Mouse (Mus musculus) stomach, embryonic 15.5 days (tissue): Measurements from ENCODE around the gene Nt5m. TPM values are rescaled to one million over a fixed set of nuclear protein-coding genes. Genes with fewer than 3 reads are reported as not detected.

ENCODE experiments used
- ATAC-seq: fragments of 200-750 bp; cut with Nextera tagmentation; 2 replicates; pipeline ENCODE4 v1.8.0; 2017; ENCODE audit warnings: low read depth, moderate number of reproducible peaks, moderate TSS enrichment; ENCODE audit not compliant: insufficient read depth, low FRiP score
- H3K27ac ChIP-seq: fragments of 300-500 bp; sonication (generic); 2 replicates; pipeline ENCODE4 v1.5.1; 2015; ENCODE audit warnings: mild to moderate bottlenecking, inconsistent platforms
- H3K27me3 ChIP-seq: fragments of 300-500 bp; sonication (generic); replicated peaks from 2 replicates; pipeline ENCODE4 v1.6.1; 2015; ENCODE audit warnings: inconsistent platforms
- H3K36me3 ChIP-seq: fragments of 300-500 bp; sonication (generic); 2 replicates; pipeline ENCODE4 v1.6.1; 2015; ENCODE audit warnings: inconsistent platforms
- H3K4me1 ChIP-seq: fragments of 300-500 bp; sonication (generic); 2 replicates; pipeline ENCODE4 v1.6.1; 2015; ENCODE audit warnings: inconsistent platforms
- H3K4me2 ChIP-seq: fragments of 300-500 bp; sonication (generic); 2 replicates; pipeline ENCODE4 v1.6.1; 2015; ENCODE audit warnings: mild to moderate bottlenecking, inconsistent platforms
- H3K4me3 ChIP-seq: fragments of 300-500 bp; sonication (generic); replicated peaks from 2 replicates; pipeline ENCODE4 v1.5.1; 2015; ENCODE audit warnings: inconsistent platforms
- H3K9ac ChIP-seq: fragments of 300-500 bp; sonication (generic); 2 replicates; pipeline ENCODE4 v1.6.1; 2015; ENCODE audit warnings: inconsistent platforms
- H3K9me3 ChIP-seq: fragments of 300-500 bp; sonication (generic); 2 replicates; pipeline ENCODE4 v1.6.1; 2016; ENCODE audit warnings: inconsistent platforms
- WGBS: fragments of 180-500 bp; shearing (Covaris S2); methylation state at CpG from one replicate; pipeline ENCODE4 v1.1.7; 2015; 5-methylcytosine and 5-hydroxymethylcytosine counted together
- polyA plus RNA-seq: library from polyadenylated mRNA; unstranded; fragments of >200 nt; fragmentation: Nextera tagmentation; extraction: Ambion mirVana; gene quantifications from 2 replicates; pipeline ENCODE4 v1.2.1, GENCODE M21; 2015

The Nt5m gene
- 31.7 and 35.1 TPM in 2 replicates for polyA plus RNA-seq

- peak; percentile 97 for ATAC-seq
- under 1% methylated on average over 24 of the region's 24 CpGs for WGBS
- H3K4me1 ChIP-seq: peaks cover 11% of the 10 kb centered on the region
These were observed at the start of gene Nt5m for GRCm38 (mm10) chr11:59839008-59839458. Gene Nt5m, plus strand, starts transcription at chr11:59839447.

GRCm38 (mm10) chr11:59793390-59793789, 45.9 kb upstream of the Nt5m start:
- Histone ChIP-seq H3K4me3 (no peak overlapping the region), H3K36me3 (peaks cover 42% of the 10 kb centered on the region), H3K4me1 (no peaks in the 10 kb centered on the region), H3K27me3 (no peaks in the 10 kb centered on the region), H3K9me3 (no peaks in the 10 kb centered on the region), H3K9ac (no peak overlapping the region), H3K4me2 (no peak overlapping the region), H3K27ac (no peak overlapping the region)
- ATAC-seq: no peak
- 86% methylated on average over 6 of the region's 6 CpGs for WGBS

More at GRCm38 (mm10) chr11:59839008-59839458, at the start of gene Nt5m:
- Histone ChIP-seq H3K27ac (peak within 1 kb of the TSS; percentile 98), H3K4me3 (peak within 1 kb of the TSS; percentile 97), H3K4me2 (peak within 1 kb of the TSS; percentile 56), H3K9me3 (no peaks in the 10 kb centered on the region), H3K27me3 (no peaks in the 10 kb centered on the region), H3K36me3 (peaks cover 7% of the 10 kb centered on the region; the same call in 1 of the 2 replicates), H3K9ac (peak within 1 kb of the TSS; percentile 89)

- H3K27me3 ChIP-seq: no peaks in the 10 kb centered on the region
- H3K27ac ChIP-seq: no peak overlapping the region
- no peaks in the 10 kb centered on the region for H3K9me3 ChIP-seq
- peaks cover 74% of the 10 kb centered on the region for H3K36me3 ChIP-seq
- 91% methylated on average over 10 of the region's 10 CpGs for WGBS
- H3K4me2 ChIP-seq: no peak overlapping the region
- H3K4me3 ChIP-seq: no peak overlapping the region
- H3K4me1 ChIP-seq: no peaks in the 10 kb centered on the region
- H3K9ac ChIP-seq: no peak overlapping the region
- ATAC-seq: no peak
These were observed 38.8 kb upstream of the Nt5m start for GRCm38 (mm10) chr11:59800412-59800811.

- ATAC-seq: no peak
- no peaks in the 10 kb centered on the region for H3K9me3 ChIP-seq
- H3K27me3 ChIP-seq: no peaks in the 10 kb centered on the region
- no peak overlapping the region for H3K4me3 ChIP-seq
- H3K9ac ChIP-seq: no peak overlapping the region
- H3K4me1 ChIP-seq: no peaks in the 10 kb centered on the region
- WGBS: 96% methylated on average over 8 of the region's 8 CpGs
- H3K4me2 ChIP-seq: no peak overlapping the region
- H3K27ac ChIP-seq: no peak overlapping the region
- peaks cover 85% of the 10 kb centered on the region for H3K36me3 ChIP-seq
These were observed 37.4 kb upstream of the Nt5m start for GRCm38 (mm10) chr11:59801881-59802280.

GRCm38 (mm10) chr11:59803516-59803915, 35.7 kb upstream of the Nt5m start:
- Histone ChIP-seq H3K4me3 (no peak overlapping the region), H3K36me3 (peaks cover 75% of the 10 kb centered on the region), H3K4me1 (peaks cover 6% of the 10 kb centered on the region), H3K9me3 (no peaks in the 10 kb centered on the region), H3K4me2 (no peak overlapping the region), H3K27me3 (no peaks in the 10 kb centered on the region), H3K27ac (no peak overlapping the region), H3K9ac (no peak overlapping the region)
- 90% methylated on average over 14 of the region's 14 CpGs for WGBS
- ATAC-seq: no peak

- H3K27me3 ChIP-seq: no peaks in the 10 kb centered on the region
- no peak for ATAC-seq
- 90% methylated on average over 22 of the region's 22 CpGs for WGBS
- H3K4me3 ChIP-seq: no peak overlapping the region
- no peak overlapping the region for H3K9ac ChIP-seq
- peaks cover 65% of the 10 kb centered on the region for H3K36me3 ChIP-seq
- H3K27ac ChIP-seq: no peak overlapping the region
- peaks cover 11% of the 10 kb centered on the region for H3K4me1 ChIP-seq
- no peaks in the 10 kb centered on the region for H3K9me3 ChIP-seq
- H3K4me2 ChIP-seq: no peak overlapping the region
These were observed 34.7 kb upstream of the Nt5m start for GRCm38 (mm10) chr11:59804409-59805110.

- H3K9ac ChIP-seq: no peak overlapping the region
- no peaks in the 10 kb centered on the region for H3K27me3 ChIP-seq
- peaks cover 11% of the 10 kb centered on the region for H3K4me1 ChIP-seq
- no peak for ATAC-seq
- WGBS: 95% methylated on average over 1 of the region's 1 CpGs
- no peak overlapping the region for H3K4me2 ChIP-seq
- H3K4me3 ChIP-seq: no peak overlapping the region
- H3K9me3 ChIP-seq: no peaks in the 10 kb centered on the region
- peaks cover 59% of the 10 kb centered on the region for H3K36me3 ChIP-seq
- no peak overlapping the region for H3K27ac ChIP-seq
These were observed 34.0 kb upstream of the Nt5m start for GRCm38 (mm10) chr11:59805256-59805655.

- Histone ChIP-seq H3K4me2 (no peak overlapping the region), H3K4me3 (no peak overlapping the region), H3K9me3 (no peaks in the 10 kb centered on the region), H3K27me3 (no peaks in the 10 kb centered on the region), H3K27ac (no peak overlapping the region), H3K36me3 (peaks cover 55% of the 10 kb centered on the region), H3K9ac (no peak overlapping the region), H3K4me1 (peaks cover 11% of the 10 kb centered on the region)
- ATAC-seq: no peak
- 91% methylated on average over 2 of the region's 2 CpGs for WGBS
These were observed 33.6 kb upstream of the Nt5m start for GRCm38 (mm10) chr11:59805656-59806055.

GRCm38 (mm10) chr11:59808170-59808960, 30.9 kb upstream of the Nt5m start:
- H3K27ac ChIP-seq: peak overlapping the region; percentile 98; the same call in 1 of the 2 replicates
- H3K27me3 ChIP-seq: no peaks in the 10 kb centered on the region
- H3K4me3 ChIP-seq: peak overlapping the region; percentile 91
- no peaks in the 10 kb centered on the region for H3K9me3 ChIP-seq
- no peak overlapping the region for H3K9ac ChIP-seq
- ATAC-seq: no peak
- peaks cover 30% of the 10 kb centered on the region for H3K36me3 ChIP-seq
- peak overlapping the region; percentile 81 for H3K4me2 ChIP-seq
- WGBS: 61% methylated on average over 14 of the region's 14 CpGs
- peaks cover 11% of the 10 kb centered on the region for H3K4me1 ChIP-seq

- no peaks in the 10 kb centered on the region for H3K9me3 ChIP-seq
- H3K27me3 ChIP-seq: no peaks in the 10 kb centered on the region
- H3K4me1 ChIP-seq: peaks cover 11% of the 10 kb centered on the region
- H3K4me2 ChIP-seq: peak overlapping the region; percentile 81
- H3K36me3 ChIP-seq: peaks cover 24% of the 10 kb centered on the region
- H3K9ac ChIP-seq: peak overlapping the region; percentile 94
- ATAC-seq: peak; percentile 37
- peak overlapping the region; percentile 91 for H3K4me3 ChIP-seq
- peak overlapping the region; percentile 98 for H3K27ac ChIP-seq
- WGBS: under 1% methylated on average over 15 of the region's 15 CpGs
These were observed 30.1 kb upstream of the Nt5m start for GRCm38 (mm10) chr11:59809071-59809669.

- Histone ChIP-seq H3K4me2 (peak within 1 kb of the TSS; percentile 81), H3K9ac (peak within 1 kb of the TSS; percentile 94), H3K27me3 (no peaks in the 10 kb centered on the region), H3K36me3 (peaks cover 17% of the 10 kb centered on the region), H3K27ac (peak within 1 kb of the TSS; percentile 98), H3K4me3 (peak within 1 kb of the TSS; percentile 91), H3K9me3 (no peaks in the 10 kb centered on the region), H3K4me1 (peaks cover 11% of the 10 kb centered on the region)
- ATAC-seq: peak; percentile 93
- WGBS: under 1% methylated on average over 52 of the region's 52 CpGs
These were observed 29.4 kb upstream of the Nt5m start, which contains the start of gene Flcn for GRCm38 (mm10) chr11:59809670-59810474. Gene Flcn, minus strand, starts transcription at chr11:59810016.
